Mouse (Mus musculus) adrenal gland, postnatal 4 days (tissue): ENCODE measurements around the gene Ppp4r2. TPM values are rescaled to one million over a fixed set of nuclear protein-coding genes. Genes with fewer than 3 reads are reported as not detected.

Experiments
- DNase-seq, 2 experiments: peaks; one replicate each; pipeline ENCODE4 v3.0.0; 2021 to 2022; ENCODE audit warnings: low spot score in 2 of 2, mixed read lengths in 2 of 2
- long read RNA-seq, 2 experiments: library from polyadenylated mRNA; stranded (forward); transcript quantifications; one replicate each; pipeline ENCODE4 v2.0.0; 2021
- total RNA-seq, 2 experiments: library from RNA; stranded (reverse); gene quantifications; 2 replicates each; pipeline ENCODE4 v1.2.3; 2021

Ppp4r2 gene
- total RNA-seq = 10 to 100 TPM; 69.7 to 74.9 TPM
- long read RNA-seq, experiment 1, full-length matches to known transcripts = 31 of 33 reads
- long read RNA-seq, experiment 1, partial matches to known transcripts = 1 of 33 reads
- long read RNA-seq, experiment 1, other reads (novel, unspliced or antisense) = 1 of 33 reads
- long read RNA-seq, experiment 2, full-length matches to known transcripts = 73 of 92 reads
- long read RNA-seq, experiment 2, partial matches to known transcripts = 10 of 92 reads
- long read RNA-seq, experiment 2, other reads (novel, unspliced or antisense) = 9 of 92 reads

DNA sequence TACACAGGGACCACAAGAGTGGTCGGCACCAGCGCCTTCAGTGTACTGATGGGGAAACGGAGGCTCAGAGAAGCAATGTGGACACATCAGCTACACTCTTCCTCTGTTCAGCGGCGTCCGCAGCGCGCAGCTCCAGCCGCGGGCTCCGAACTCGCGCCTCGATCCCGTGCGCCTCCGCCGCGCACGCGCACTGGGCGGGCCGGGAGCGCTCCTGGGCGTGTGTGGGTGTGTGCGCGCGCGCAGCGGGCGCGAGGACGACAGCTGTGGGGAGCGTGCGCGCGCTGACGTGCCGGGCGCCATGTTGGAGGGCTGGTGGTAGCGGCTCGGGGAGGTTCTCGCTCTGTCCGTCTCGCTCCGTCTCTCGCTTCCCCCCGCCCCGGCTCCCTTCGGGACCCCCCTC is at the start of gene Ppp4r2:
Gene Ppp4r2 (plus strand): TSS at position 268 of the 400 bp plus-strand sequence.
- peak; percentile 73 to 82 for DNase-seq

DNA sequence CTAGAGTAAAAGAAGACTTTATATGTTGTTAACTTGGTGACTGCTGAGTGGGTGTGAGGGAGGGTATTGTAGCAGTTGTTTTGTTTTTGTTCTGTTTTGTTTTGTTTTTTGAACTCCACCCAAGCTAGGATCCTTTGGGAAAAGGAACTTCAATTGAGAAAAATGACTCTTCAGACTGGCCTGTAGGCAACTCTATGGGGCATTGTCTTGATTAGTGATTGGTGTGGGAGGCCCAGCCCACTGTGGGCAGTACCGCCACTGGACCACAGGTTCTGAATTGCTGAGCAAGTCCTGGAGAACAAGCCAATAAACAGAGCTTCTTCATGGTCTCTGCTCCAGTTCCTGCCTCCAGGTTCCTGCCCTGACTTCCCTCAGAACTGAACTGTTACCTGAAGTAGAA is 45.7 kb upstream of the Ppp4r2 start:
- DNase-seq = no peak

DNA sequence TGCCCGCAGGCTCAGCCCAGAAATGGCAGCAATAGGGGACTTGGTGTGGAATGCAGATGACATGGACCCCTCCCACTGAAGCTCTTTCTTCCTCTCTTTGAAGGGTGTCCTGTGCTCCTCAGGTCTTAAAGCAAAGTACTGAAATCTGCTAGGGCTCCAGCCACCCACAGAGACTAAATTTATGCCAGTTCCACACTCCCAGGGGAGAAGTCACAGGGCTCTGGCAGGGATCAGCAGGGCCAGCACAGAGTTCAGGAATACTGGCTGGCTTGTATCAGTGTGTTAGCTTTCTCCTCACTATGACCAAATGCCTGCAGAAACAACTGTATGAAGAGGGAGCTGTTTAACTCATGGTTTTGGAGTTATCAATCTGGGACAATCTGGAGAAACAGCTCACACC is 44.3 kb upstream of the Ppp4r2 start:
- no peak for DNase-seq

DNA sequence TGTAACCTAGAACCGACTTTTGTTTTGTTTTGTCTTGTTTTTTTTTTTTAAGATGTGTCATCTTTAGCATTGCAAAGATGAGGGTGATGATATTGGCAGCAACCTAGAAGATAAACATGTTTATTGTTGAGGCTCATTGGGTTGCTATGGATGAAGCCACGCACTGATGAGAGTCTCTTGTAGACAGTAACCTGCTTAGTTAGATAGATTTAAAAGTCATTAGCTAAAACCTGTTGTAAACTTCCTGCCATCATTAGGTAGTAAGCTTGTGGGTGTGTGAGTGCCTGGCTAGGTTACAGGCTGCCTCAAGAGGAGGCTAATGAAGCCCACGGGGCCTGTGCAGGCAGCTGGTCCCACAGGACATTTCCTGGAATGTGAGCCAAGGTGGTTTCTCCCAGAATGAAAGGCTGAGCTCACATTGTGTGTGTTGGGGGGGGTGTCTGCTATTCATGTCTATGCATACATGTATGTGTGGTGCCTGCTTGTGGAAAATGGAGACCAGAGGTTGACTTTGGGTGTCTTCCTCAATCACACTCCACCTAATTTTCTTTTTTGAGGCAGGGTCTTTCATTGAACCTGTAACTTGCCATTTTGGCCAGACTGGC is 41.3 kb upstream of the Ppp4r2 start:
- DNase-seq = no peak

DNA sequence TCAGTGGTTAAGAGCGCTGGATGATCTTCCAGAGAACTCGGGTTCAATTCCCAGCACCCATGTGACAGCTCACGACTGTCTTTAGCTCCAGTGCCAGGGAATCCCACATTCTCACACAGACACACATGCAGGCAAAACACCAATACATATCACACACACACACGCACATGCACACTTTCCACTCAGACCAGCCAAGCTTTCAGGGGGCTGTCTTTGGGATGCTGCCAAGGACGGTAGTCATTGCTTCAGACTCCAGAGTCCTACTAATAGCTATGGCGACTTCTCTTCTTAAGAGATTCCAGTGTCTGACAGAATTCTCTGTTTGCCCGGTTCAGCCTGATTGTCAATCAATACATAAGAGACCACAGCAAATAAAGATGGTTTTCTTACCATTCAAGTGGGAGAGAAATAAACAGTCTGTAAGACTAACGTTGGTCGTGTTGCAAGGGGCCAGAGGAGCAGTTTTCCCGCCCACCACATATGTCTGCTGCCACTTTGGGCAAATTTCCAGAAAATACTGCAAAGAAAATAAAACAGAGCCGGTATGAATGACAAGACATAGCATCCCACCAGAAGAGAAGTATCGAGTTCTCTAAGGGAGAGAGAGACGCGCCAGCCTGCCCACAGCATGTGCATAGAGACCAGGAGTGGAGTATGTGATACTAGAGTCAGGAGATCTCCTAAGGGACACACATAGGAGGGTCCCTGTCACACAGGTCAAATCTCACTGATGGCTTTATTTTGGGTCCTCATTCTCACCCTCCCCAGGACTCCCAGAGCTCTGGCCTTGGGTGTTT is 40.3 kb upstream of the Ppp4r2 start:
- DNase-seq = no peak

DNA sequence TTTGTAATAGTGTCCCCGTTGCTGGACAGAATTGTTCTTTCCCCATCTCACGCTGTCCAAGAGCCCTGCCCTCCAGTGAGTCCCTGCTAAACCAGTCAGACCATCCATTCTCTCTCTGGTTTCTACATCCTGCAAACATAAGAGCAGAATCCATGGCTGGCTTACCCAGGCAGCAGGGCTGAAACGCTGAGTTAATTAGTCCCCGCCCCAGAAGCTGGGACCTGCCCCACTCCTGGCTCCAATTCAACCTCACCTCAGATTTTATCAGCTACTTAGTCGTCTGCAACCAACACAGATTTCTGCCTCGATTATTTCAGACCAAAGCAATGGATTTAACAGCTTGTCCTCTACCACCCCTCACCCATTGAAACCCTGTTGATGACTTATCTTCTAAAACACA is 37.6 kb upstream of the Ppp4r2 start:
- DNase-seq = no peak

DNA sequence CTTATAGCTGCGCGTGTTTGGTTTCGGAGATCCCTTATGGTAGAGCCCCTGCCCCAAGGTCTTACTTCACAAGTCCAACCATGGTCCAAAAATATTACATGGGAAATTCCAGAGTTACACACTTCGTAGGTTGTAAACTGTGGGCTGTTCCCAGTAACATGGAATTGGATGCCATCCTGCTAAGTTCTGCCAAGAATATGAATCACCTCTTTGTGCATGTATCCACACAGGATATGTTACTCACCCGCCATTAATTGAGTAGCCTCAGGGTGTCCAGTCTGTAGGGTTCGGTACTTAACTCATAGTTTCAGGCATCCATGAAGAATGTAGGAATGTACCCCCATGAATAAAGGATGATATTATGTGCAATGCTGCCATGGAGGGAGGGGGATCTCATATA is 34.1 kb upstream of the Ppp4r2 start:
- no peak for DNase-seq

DNA sequence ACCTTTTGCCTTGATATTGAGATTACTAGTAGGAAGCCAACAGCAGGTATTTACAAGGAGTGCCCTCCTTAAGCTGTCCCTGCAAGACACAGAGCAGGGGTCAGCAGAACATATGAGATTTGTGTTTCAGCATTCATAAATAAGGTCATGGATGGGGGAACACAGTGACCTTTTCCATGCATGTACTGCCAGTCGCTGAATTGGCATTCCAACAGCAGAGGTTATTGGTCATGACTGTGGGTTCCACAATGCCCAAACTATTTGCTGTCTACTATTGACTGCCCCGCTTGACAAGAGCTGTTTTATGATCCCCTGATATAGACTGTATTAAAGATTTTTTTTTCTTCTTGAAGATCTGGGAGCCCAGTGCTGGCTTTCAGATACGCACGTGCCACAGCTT is 33.7 kb upstream of the Ppp4r2 start:
- no peak for DNase-seq

DNA sequence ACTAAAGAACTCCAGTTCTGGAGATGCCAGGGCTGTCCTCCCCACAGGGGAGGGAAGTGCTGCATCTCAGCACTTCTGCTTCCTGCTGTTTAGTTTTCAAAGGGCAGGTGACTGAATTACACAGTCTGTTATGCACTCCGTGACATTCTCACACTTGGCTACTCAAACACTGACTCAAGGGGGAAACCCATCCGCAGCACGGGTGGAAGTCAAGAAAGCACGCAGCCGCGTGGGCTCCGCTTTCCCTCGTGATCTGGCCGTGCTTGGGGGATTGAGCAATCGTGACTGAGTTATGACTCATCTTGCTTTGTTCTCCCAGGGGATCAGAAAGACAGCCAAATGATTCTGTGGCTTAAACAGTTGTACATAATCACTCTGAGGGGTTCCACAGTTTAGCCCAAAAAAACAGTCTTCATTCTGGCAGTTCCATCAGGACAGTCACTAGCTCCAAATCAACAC is 32.9 kb upstream of the Ppp4r2 start:
- DNase-seq = peak; percentile 11 to 15

DNA sequence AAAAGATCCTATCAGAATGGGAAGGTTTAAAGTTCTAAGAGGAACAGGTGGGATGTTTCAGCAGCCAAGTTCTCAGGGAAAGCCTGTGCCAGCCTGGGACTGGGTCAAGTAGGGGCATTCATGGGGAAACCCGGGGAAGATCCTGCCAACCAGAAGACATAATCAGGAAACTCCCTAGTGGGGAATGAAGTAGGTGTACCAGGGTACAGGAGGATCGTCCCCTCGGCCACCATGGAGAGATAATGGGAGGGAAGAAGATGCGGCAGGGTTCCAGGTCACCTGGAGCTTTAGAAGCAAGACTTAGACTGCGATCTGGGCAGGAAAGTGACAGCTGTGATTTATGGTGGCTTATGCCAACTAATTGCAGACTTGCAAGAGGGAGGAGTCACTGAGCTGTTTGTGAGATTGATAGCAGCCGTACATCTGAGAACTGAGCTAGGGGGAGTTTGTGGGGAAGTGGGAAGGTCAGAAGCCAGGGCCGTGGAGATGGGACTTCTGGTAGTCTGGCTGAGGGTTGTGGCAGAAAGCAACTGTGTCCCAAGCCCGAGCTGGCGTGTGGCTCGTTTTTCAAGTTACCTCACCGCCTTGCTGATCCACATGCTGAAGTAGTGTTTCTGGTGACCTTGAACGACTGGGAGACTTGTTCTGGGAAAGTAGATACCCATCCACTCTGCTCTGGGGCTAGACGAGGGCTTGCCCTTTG is 30.9 kb upstream of the Ppp4r2 start:
- no peak for DNase-seq

DNA sequence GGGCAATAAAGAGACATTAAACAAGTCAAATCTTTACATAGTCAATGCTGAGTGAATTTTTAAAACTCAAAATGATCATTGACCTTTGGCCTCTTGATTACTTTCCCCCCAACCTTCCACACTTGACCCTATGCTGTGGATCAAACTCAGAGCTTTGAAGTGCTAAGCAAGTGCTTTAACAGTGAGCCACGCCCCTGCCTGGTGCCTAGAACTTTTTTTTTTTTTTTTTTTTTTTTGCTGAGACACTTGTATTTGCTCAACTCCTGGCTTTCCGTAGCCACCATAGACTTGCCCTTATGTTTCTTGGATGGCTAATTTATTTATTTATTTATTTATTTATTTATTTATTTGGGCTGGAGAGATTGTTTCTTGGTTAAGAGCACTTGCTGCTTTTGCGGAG is 30.2 kb upstream of the Ppp4r2 start:
- DNase-seq = no peak

DNA sequence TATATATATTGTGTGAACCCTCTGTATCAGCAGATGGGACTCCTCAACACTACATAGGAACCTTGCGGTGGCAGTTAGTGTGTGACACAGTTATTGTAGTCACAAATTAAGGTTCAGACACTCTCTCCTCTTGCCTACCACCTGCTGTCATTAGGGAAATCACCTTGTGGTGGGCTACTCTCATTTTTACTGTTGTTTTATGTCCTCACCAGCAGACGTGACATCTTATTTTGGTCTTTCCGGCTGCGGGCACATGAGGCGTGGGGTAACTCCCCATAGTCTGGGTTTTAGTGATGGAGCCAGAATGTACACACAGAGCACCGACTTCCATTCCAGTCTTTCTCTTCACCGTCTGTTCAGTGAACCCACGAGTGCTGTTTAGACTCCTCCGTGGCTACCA is 26.2 kb upstream of the Ppp4r2 start:
- no peak for DNase-seq

DNA sequence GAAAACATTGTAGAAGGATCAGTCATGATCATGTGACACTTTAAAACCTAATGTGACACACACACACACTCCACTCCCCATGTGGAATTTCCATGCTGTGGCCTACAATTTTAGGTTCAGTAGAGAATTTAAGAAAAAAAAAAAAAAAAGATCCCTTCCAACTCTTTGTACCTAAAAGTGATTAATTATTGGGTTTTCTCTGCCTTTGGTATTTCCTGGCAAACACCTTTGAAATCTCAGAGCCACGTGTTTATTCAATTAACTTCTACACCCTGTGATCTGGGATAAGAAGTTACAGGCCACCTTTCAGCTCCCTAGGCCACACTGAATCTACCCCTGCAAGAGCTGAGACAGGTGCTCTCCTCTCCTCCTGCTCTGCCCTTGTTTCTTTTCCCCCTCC is 25.7 kb upstream of the Ppp4r2 start:
- no peak for DNase-seq

DNA sequence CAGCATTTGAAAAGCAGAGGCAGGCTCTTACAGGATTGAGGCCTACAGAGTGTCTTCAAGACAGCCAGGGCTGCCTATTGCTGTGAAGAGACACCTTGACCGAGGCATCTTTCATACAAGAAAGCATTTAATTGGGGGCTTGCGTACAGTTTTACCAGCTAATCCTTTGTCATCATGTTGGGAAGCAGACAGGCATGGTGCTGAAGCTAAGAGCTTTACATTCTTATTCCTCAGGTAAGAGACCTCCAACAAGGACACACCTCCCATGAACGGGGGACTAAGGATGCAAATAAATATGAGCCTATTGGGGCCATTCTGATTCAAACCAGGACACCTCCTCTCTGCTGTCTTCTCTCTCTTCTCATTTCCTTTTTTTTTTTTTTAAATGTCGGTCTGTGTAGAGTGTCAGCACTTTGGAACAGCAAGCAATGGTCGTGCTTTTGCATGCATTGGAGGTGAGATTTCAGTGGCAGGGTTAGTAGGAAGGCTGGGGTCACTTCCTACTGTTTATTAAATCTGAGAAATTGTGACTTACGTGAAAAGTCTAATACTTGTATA is 25.1 kb upstream of the Ppp4r2 start:
- no peak for DNase-seq

DNA sequence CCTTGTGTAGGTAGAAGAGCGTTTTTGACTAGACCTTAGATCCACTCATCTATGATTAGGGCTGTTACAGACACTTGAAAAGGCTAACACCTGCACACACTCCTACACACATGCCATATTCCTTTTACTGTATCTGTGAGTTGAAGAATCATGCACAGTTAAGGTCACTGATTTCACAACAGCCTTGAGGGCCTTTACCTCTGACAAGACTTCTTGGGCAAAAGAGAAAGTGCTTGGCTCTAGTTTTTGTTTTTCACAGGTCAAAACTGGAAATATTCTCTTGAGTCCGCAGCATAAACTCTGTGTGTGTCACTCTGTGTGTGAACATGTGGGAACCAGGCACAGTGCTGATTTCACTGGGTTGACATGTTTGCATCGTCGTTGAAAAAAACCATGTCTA is 23.3 kb upstream of the Ppp4r2 start:
- DNase-seq = no peak

DNA sequence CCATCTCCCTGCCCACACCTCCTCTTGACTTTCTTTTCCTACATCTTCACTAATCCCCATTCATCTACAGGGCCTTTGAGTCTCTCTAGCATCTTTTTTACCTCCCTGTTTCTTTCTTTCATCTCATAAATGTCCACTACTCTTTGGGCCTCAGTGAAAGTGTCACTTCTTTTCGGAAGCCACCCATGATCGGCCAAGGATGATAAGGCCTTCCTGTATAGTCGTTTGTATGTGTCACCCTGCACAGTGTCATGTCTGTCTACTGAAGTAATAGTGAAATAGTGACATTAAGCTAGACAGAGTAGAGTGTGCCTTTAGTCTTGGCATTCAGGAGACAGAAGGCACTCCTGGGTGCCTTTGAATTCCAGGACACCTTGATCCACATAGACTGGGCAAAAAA is 21.7 kb upstream of the Ppp4r2 start:
- DNase-seq = no peak

DNA sequence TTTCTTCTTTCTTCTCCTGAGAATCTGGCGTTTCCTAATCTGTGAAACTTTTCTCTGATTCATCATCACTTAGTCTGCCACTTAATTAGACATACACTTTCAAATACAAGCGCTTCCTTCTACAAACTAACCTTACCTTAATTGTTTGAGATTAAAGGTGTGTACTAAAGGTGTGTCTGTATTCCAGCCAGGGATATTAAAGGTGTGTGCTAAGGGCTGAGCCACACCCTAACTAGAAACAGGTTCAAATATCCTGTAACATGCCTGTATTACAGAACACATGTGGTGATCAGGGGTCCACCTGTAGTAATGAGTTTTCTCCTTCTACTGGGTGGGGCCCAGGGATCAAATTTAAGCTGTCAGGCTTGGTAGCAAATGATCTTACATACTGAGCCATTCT is 12.1 kb upstream of the Ppp4r2 start:
- DNase-seq = no peak

DNA sequence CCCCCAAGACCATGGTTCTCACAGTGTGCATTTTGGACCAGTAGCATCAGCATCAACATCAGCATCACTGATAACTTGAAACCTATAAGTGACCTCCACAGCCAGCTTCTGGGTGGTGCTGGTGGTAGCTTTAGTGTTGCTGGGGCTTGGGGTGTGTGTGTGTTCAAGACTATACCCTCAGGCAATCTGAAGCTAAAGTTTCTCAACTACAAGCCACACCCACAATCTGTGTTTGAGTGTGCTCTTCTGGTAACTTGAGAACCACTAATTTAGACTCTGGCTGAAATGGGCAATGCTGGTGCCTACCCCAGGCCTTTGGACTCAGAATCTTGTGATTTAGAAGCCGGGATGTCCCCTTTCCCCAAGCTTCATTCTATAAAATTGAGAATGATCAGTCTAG is 10.1 kb upstream of the Ppp4r2 start:
- DNase-seq = no peak

DNA sequence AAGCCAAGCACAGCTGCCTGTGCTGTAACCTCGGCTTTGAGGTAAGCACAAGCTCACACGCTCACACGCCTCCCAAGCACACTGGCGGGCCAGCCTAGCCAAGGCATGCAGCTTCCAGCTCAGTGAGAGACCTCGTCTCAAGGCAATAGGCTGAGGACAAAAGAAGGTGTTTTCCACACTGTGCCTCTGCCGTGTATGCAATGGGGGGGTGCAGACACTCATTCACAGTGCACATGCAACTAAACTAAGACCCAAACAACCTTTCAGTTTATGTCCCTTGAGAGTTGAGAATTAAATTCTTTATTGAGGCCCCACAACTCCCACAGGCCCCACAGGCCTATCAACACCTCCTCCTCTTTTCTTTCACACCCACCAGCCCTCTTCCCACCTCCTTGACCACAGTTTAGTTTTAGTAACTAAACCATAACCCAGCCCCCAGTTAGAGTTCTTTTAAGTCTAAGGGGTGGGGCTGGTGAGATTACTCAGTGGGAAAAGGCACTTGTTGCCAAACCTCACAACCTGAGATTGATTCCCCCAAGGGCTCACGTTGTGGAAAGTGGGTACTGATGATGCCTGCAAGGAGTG is 8.9 kb upstream of the Ppp4r2 start:
- DNase-seq = no peak

DNA sequence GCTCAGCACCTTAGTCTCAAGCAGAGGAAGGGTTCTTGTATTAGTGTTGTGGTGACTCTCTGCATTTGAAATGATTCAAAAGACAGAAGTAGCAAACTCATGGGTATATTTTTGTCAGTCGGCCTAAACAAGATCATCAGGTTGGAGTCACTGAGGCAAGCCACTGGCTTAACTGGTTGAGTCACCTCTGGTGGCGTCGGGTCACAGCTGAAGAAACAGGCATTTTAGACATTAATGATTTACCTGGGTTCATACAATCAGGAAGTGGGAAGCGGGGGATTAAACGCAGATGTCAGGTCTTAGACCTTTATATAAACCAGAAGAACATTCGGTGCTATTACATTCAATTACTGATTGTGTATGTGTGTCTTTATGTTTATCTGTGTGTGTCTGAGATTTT is 7.4 kb upstream of the Ppp4r2 start:
- no peak for DNase-seq

DNA sequence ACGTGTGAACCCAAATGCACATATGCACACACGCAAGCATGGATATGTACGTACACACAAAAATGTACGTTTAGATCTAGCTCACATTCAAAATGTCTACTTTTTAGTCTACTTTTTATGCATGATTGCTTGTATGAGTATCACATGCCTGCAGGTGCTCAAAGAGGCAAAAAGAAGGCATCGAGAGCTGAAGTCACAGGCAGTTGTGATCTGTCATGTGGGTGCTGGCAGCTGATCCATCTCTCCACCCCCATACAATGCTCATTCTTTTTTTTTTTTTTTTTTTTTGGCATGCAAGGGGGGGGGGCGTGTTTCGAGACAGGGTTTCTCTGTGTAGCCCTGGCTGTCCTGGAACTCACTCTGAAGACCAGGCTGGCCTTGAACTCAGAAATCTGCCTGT is 4.9 kb upstream of the Ppp4r2 start:
- DNase-seq = no peak
